Mouse (Mus musculus) small intestine, adult 2 months (tissue): ENCODE measurements around the gene Cand2.

Experiments used
- CTCF ChIP-seq: fragments of 200-500 bp; IDR thresholded peaks from 2 replicates; pipeline ENCODE4 v1.5.1; 2012; ENCODE audit warnings: low read depth, mild to moderate bottlenecking, control low read depth, inconsistent platforms, low read length, moderate library complexity, mixed read lengths; ENCODE audit not compliant: insufficient replicate concordance, insufficient read length; ENCODE audit errors: extremely low read depth
- POLR2A ChIP-seq: fragments of 200-500 bp; IDR thresholded peaks from 2 replicates; pipeline ENCODE4 v1.6.1; 2012; ENCODE audit warnings: low read depth, mild to moderate bottlenecking, control low read depth, inconsistent platforms, low read length, moderate library complexity

DNA sequence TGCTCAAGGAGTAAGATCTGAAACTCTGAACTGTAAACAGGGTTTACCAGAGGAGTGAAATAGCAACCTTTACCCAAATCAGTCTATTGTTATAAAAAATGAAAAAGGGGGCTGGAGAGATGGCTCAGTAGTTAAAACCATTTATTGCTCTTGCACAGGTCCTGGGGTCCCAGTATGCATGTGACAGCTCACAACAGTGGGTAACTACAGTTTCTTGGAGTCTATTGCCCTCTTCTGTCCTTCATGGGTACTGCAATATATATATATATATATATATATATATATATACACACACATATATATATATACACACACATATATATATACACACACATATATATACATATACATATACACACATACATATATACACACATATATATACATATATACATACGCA, 1.7 kb upstream of the Cand2 start:
- TF ChIP-seq POLR2A (no peak), CTCF (no peak)
